Mouse (Mus musculus) lung, embryonic 15.5 days (tissue): ENCODE results near the gene Caskin2. TPM values are rescaled to one million over a fixed set of nuclear protein-coding genes. Genes with fewer than 3 reads are reported as not detected.

Experiments used
- ATAC-seq: fragments of 200-750 bp; cut with Nextera tagmentation; 2 replicates; pipeline ENCODE4 v1.8.0; 2017; ENCODE audit warnings: moderate number of reproducible peaks, borderline replicate concordance; ENCODE audit not compliant: low FRiP score, low TSS enrichment; ENCODE audit errors: extremely low read depth
- H3K27ac ChIP-seq: fragments of 300-500 bp; sonication (generic); 2 replicates; pipeline ENCODE4 v1.5.1; 2015; ENCODE audit warnings: moderate library complexity, mild to moderate bottlenecking, inconsistent platforms
- H3K27me3 ChIP-seq: fragments of 300-500 bp; sonication (generic); 2 replicates; pipeline ENCODE4 v1.6.1; 2015; ENCODE audit warnings: inconsistent platforms
- H3K36me3 ChIP-seq: fragments of 300-500 bp; sonication (generic); 2 replicates; pipeline ENCODE4 v1.6.1; 2015; ENCODE audit warnings: inconsistent platforms
- H3K4me1 ChIP-seq: fragments of 300-500 bp; sonication (generic); 2 replicates; pipeline ENCODE4 v1.6.1; 2015; ENCODE audit warnings: inconsistent platforms
- H3K4me2 ChIP-seq: fragments of 300-500 bp; sonication (generic); 2 replicates; pipeline ENCODE4 v1.6.1; 2015; ENCODE audit warnings: inconsistent platforms, mild to moderate bottlenecking, moderate library complexity
- H3K4me3 ChIP-seq: fragments of 300-500 bp; sonication (generic); 2 replicates; pipeline ENCODE4 v1.5.1; 2015; ENCODE audit warnings: mild to moderate bottlenecking, inconsistent platforms
- H3K9ac ChIP-seq: fragments of 300-500 bp; sonication (generic); 2 replicates; pipeline ENCODE4 v1.6.1; 2015; ENCODE audit warnings: inconsistent platforms
- H3K9me3 ChIP-seq: fragments of 300-500 bp; sonication (generic); 2 replicates; pipeline ENCODE4 v1.6.1; 2016; ENCODE audit warnings: inconsistent platforms
- WGBS: fragments of 180-500 bp; shearing (Covaris S2); methylation state at CpG from one replicate; pipeline ENCODE4 v1.1.7; 2015; 5-methylcytosine and 5-hydroxymethylcytosine counted together
- polyA plus RNA-seq: library from polyadenylated mRNA; unstranded; fragments of >200 nt; fragmentation: Nextera tagmentation; extraction: Ambion mirVana; gene quantifications from 2 replicates; pipeline ENCODE4 v1.2.1, GENCODE M21; 2015

Caskin2 gene
- polyA plus RNA-seq, 1 experiment from 2014 or later, result 19.6 TPM

DNA sequence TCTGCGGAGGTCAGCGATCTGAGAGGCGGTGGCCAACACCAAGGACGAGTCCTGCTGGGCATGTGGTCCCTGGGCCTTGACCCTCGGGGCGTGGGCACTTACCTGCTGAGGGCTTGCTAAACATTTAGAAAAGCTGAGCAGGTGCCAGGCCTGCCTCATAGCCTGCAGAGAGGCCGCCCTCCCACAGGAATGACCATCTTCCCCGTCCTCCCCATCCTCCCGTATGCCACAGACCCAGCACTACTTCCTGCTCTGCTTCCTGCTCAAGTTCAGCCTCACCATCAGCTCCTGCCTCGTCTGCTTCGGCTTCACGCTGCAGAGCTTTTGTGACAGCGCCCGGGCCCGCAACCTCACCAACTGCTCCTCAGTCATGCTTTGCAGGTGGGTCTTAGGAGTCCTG is 16.5 kb downstream of the Caskin2 start:
- Histone ChIP-seq H3K9me3 (no peaks in the 10 kb centered on the region), H3K4me2 (no peak overlapping the region), H3K27me3 (no peaks in the 10 kb centered on the region), H3K27ac (no peak overlapping the region), H3K4me1 (no peaks in the 10 kb centered on the region), H3K9ac (no peak overlapping the region), H3K4me3 (no peak overlapping the region), H3K36me3 (peaks cover 94% of the 10 kb centered on the region)
- WGBS, result 73% methylated on average over 15 of the region's 15 CpGs
- no peak for ATAC-seq

- no peak overlapping the region for H3K9ac ChIP-seq
- no peaks in the 10 kb centered on the region for H3K9me3 ChIP-seq
- H3K4me1 ChIP-seq, result no peaks in the 10 kb centered on the region
- H3K4me3 ChIP-seq, result no peak overlapping the region
- ATAC-seq, result no peak
- peaks cover 71% of the 10 kb centered on the region for H3K36me3 ChIP-seq
- no peaks in the 10 kb centered on the region for H3K27me3 ChIP-seq
- no peak overlapping the region for H3K4me2 ChIP-seq
- H3K27ac ChIP-seq, result no peak overlapping the region
- 85% methylated on average over 14 of the region's 14 CpGs for WGBS
These were observed 21.1 kb downstream of the Caskin2 start for GRCm38 (mm10) chr11:115792353-115792752.

DNA sequence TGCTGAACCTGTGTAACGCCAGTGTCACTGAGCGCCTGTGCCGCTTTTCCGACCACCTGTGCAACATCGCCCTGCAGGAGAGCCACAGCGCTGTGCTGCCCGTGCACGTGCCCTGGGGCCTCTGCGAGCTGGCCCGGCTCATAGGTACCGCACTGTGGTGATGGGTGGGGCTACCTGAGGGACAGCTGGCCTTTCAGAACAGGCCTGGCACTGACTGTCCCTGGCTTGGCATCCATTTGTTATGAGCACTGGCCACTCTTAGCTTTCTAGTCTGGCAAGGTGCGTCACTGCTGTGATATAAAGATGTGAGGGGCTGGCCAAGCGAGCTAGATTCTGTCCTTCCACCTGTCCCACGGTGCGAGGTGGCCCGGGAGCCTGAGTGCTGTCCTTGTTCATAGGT is 21.5 kb downstream of the Caskin2 start:
- no peaks in the 10 kb centered on the region for H3K9me3 ChIP-seq
- H3K4me2 ChIP-seq, result no peak overlapping the region
- no peak overlapping the region for H3K27ac ChIP-seq
- no peak overlapping the region for H3K4me3 ChIP-seq
- H3K36me3 ChIP-seq, result peaks cover 67% of the 10 kb centered on the region
- no peaks in the 10 kb centered on the region for H3K27me3 ChIP-seq
- no peaks in the 10 kb centered on the region for H3K4me1 ChIP-seq
- WGBS, result 90% methylated on average over 16 of the region's 16 CpGs
- no peak for ATAC-seq
- H3K9ac ChIP-seq, result no peak overlapping the region

DNA sequence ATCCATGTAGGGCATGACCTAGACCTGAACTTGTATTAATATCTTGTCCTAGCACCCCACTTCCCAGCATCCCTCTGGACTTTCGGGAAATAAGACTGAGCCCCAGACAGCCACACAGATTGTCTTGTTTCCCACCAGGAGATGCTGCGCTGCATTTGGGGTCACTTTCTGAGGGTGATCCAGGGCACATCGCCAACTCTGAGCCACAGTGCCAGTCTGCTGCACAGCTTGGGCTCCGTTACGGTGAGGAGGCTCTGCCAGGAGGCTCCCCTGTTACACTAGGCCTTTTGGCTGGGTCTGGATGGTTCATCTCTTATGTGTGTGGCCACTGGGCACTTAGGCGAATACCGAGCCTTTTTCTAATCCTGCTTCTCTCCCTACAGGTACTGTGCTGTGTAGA is 23.7 kb downstream of the Caskin2 start:
- WGBS, result 87% methylated on average over 7 of the region's 7 CpGs
- Histone ChIP-seq H3K27me3 (no peaks in the 10 kb centered on the region), H3K36me3 (peaks cover 46% of the 10 kb centered on the region), H3K27ac (no peak overlapping the region), H3K4me3 (no peak overlapping the region), H3K9me3 (no peaks in the 10 kb centered on the region), H3K4me1 (no peaks in the 10 kb centered on the region), H3K4me2 (no peak overlapping the region), H3K9ac (no peak overlapping the region)
- no peak for ATAC-seq

DNA sequence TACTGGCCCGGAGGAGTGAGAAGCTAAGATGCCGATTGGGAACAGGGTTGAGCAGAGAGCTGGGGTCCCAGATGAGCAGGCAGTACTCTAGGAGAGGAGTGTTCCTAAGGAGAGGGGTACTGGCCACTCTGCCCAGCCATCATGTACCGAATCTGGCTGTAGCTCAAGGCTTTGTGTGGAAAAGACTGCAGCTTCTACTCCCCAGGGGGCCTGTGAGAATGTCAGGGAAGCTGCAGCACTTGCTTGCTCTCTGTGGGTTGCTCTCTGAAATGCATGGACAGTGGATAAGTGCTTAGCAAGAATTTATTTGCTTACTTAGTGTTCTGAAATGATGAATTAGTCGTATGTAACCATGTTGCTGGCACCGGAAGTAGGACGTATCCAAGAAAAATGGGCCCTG is 27.0 kb downstream of the Caskin2 start:
- Histone ChIP-seq H3K4me1 (no peaks in the 10 kb centered on the region), H3K27me3 (no peaks in the 10 kb centered on the region), H3K36me3 (peaks cover 15% of the 10 kb centered on the region; the same call in 1 of the 2 replicates), H3K4me2 (no peak overlapping the region), H3K9me3 (no peaks in the 10 kb centered on the region), H3K4me3 (no peak overlapping the region), H3K27ac (no peak overlapping the region), H3K9ac (no peak overlapping the region)
- 61% methylated on average over 6 of the region's 6 CpGs for WGBS
- ATAC-seq, result no peak

DNA sequence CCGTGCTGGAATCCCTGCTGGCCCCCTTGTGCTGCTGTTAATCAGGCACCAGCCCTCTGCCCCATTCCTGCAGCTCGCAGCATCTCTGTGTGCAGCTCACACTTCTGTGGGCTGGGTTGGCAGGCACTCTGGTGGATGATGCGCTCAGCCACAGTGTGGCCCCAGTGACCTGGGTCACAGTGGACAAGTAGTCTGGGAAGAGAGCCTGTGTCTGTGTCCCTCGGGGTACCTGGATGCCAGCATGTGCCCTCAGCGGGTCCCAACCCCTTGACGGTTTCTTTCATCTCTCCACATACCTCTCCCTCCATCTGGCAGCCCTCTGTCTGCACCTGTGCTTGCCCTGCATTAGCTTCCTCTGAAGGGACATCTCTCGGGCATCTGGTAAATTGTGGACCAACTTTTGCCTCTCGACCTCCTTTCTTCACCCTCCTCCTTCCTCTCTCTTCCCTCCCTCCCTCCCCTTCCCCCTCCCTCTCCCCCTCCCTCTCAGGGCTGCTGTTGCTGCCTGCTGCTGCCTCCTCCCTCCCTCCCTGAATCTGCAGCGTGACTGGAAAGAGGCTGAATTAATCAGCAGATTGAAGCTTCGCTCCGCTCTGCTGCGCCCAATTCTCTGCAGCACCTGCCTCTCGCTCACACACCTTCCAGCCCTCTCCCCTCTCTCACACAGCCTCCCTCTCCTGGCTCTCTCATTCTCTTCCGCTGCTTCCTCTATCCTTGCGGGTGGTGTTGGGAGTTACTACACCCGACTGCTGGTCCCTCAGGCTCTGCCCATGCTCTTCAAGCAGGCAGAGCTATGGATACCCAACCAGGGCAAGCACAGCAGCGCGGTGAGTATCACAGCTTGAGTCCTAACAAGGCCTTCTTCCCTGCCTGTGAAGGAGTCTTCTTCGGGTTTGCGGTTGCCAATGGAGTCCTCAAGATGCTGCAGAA is 33.0 kb downstream of the Caskin2 start:
- Histone ChIP-seq H3K36me3 (no peaks in the 10 kb centered on the region), H3K9ac (no peak overlapping the region), H3K27me3 (no peaks in the 10 kb centered on the region), H3K27ac (peak overlapping the region; percentile 87), H3K9me3 (no peaks in the 10 kb centered on the region), H3K4me1 (peaks cover 49% of the 10 kb centered on the region), H3K4me3 (no peak overlapping the region), H3K4me2 (no peak overlapping the region)
- ATAC-seq, result no peak
- 35% methylated on average over 20 of the region's 20 CpGs for WGBS

GRCm38 (mm10) chr11:115779038-115779571 is 34.3 kb downstream of the Caskin2 start:
- Histone ChIP-seq H3K4me2 (peak overlapping the region; percentile 26), H3K4me3 (no peak overlapping the region), H3K9ac (no peak overlapping the region), H3K9me3 (no peaks in the 10 kb centered on the region), H3K27ac (peak overlapping the region; percentile 87), H3K36me3 (no peaks in the 10 kb centered on the region), H3K27me3 (no peaks in the 10 kb centered on the region), H3K4me1 (peaks cover 58% of the 10 kb centered on the region)
- 8% methylated on average over 9 of the region's 9 CpGs for WGBS
- ATAC-seq, result peak; percentile 96

- no peak overlapping the region for H3K9ac ChIP-seq
- no peak overlapping the region for H3K4me2 ChIP-seq
- 86% methylated on average over 17 of the region's 17 CpGs for WGBS
- H3K27ac ChIP-seq, result no peak overlapping the region
- ATAC-seq, result no peak
- no peaks in the 10 kb centered on the region for H3K36me3 ChIP-seq
- no peaks in the 10 kb centered on the region for H3K9me3 ChIP-seq
- no peaks in the 10 kb centered on the region for H3K27me3 ChIP-seq
- H3K4me3 ChIP-seq, result no peak overlapping the region
- H3K4me1 ChIP-seq, result peaks cover 58% of the 10 kb centered on the region
These were observed 35.7 kb downstream of the Caskin2 start for GRCm38 (mm10) chr11:115777487-115778335.

DNA sequence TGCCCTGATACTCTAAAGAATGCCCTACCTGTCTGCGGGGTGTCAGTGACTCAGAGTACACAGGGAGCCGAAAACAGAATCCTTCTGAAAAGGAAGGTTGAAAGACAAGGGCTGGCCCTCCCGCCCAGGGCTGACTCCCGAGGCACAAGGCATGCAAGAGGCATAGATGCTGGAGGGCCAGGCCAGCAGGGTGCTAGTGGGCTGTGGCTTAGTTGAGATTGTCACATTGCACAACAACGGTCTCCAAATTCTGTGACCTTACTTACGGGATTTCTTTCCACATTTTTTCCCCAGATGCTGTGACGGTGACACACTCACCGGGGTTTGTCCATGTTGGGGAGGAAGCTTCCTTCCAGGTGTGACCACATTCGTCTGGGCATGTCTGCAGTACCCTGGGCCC is 36.5 kb downstream of the Caskin2 start:
- H3K4me3 ChIP-seq, result no peak overlapping the region
- no peak overlapping the region for H3K9ac ChIP-seq
- H3K4me2 ChIP-seq, result no peak overlapping the region
- ATAC-seq, result no peak
- H3K9me3 ChIP-seq, result no peaks in the 10 kb centered on the region
- WGBS, result 71% methylated on average over 9 of the region's 9 CpGs
- H3K4me1 ChIP-seq, result peaks cover 58% of the 10 kb centered on the region
- H3K27me3 ChIP-seq, result no peaks in the 10 kb centered on the region
- no peaks in the 10 kb centered on the region for H3K36me3 ChIP-seq
- H3K27ac ChIP-seq, result no peak overlapping the region

DNA sequence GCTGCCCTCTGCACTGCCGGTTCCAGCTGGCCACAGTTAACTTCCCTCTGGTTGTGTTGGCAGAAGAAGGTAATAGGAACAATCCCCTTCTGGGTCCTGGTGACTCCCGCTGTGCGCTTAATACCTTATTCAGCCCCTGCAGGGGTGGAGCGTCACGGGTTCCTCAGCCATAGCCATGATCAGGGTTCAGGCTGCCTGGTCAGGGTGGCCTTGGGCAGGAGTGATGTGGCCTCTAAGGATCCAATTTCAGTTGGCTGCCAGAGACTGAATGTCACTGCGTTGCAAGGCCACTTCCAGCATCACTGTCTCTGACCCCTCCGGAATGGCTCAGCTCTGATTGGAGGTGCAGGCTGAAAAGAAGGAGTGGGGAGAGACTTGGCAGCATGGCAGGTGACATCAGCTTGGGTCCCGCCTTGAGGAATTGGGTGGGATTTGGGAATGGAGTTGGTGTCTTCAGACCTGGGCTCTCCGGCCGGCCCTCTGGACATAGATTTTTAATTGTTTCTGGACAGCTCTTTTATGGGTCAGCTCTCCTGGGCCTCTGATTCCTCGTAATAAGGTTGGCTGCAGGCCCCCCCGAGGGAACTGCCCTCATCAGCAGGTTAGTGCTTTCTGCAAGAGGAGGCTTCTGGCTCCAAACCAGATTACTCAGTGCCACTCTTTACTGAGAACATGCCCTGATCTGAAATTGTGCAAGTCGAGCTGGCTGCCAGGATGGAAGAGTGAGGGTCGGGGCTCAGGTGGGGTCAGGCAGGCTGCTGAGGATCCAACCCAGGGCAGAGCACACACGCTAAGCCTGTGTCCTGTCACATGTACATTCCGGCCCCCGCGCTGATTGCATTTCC is 37.4 kb downstream of the Caskin2 start:
- no peak overlapping the region for H3K9ac ChIP-seq
- peaks cover 58% of the 10 kb centered on the region for H3K4me1 ChIP-seq
- 54% methylated on average over 18 of the region's 18 CpGs for WGBS
- no peak overlapping the region for H3K4me3 ChIP-seq
- peak overlapping the region; percentile 34; the same call in 1 of the 2 replicates for H3K27ac ChIP-seq
- H3K9me3 ChIP-seq, result no peaks in the 10 kb centered on the region
- no peak overlapping the region for H3K4me2 ChIP-seq
- no peaks in the 10 kb centered on the region for H3K36me3 ChIP-seq
- no peak for ATAC-seq
- no peaks in the 10 kb centered on the region for H3K27me3 ChIP-seq

GRCm38 (mm10) chr11:115774653-115775052 is 38.8 kb downstream of the Caskin2 start:
- Histone ChIP-seq H3K4me1 (peaks cover 49% of the 10 kb centered on the region), H3K27me3 (no peaks in the 10 kb centered on the region)

More at GRCm38 (mm10) chr11:115774653-115775052, 38.8 kb downstream of the Caskin2 start:
- Histone ChIP-seq H3K9ac (no peak overlapping the region), H3K4me2 (no peak overlapping the region), H3K4me3 (no peak overlapping the region), H3K36me3 (no peaks in the 10 kb centered on the region), H3K9me3 (no peaks in the 10 kb centered on the region), H3K27ac (no peak overlapping the region)
- WGBS, result 46% methylated on average over 4 of the region's 4 CpGs
- no peak for ATAC-seq
